Mouse (Mus musculus): ENCODE measurements around the gene Gstm5.

The Gstm5 gene

GRCm38 (mm10) chr3:107931670-107932069, 36.0 kb downstream of the Gstm5 start, which contains the start of gene Gstm7:
TSS of gene Gstm7 (minus strand) at chr3:107931817.
- DNase-seq (ENCODE audit: low spot score) = peak; percentile 94

GRCm38 (mm10) chr3:107932128-107932527, 36.5 kb downstream of the Gstm5 start:
- no peak for DNase-seq (ENCODE audit: low spot score)

GRCm38 (mm10) chr3:107935268-107935667, 39.6 kb downstream of the Gstm5 start:
- no peak for DNase-seq (ENCODE audit: low spot score)

GRCm38 (mm10) chr3:107935888-107936287, 40.3 kb downstream of the Gstm5 start:
- DNase-seq (ENCODE audit: low spot score) = no peak

- peak; percentile 36 for DNase-seq (ENCODE audit: low spot score)
Measured at GRCm38 (mm10) chr3:107939403-107939802, 43.8 kb downstream of the Gstm5 start.

GRCm38 (mm10) chr3:107939830-107940229, 44.2 kb downstream of the Gstm5 start:
- no peak for DNase-seq (ENCODE audit: low spot score)

- DNase-seq (ENCODE audit: low spot score) = no peak
Measured at GRCm38 (mm10) chr3:107940524-107940923, 44.9 kb downstream of the Gstm5 start.

DNA sequence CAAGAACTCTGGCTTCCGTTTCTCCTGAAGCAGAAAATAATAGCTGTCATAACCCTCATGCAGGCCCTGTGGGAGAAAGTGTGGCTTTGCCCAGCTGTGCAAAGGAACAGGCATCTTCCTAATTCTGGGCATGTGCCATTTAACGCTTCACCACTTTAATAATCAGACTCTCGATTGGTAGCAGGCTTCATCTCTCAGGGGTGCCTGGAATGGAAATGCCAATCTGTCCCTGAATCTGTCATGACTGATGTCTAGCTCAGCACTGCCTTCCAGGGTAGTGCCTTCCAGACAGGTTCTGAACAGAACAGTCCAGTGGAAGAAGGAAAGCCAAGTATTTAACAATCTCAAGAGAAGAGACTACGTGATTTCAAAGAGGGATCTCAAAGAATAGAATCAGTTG, 45.6 kb downstream of the Gstm5 start:
- no peak for DNase-seq (ENCODE audit: low spot score)

GRCm38 (mm10) chr3:107943239-107943990, 47.8 kb downstream of the Gstm5 start, which contains the start of gene Gstm6:
TSS of gene Gstm6 (minus strand) at chr3:107943749.
- no peak for DNase-seq (ENCODE audit: low spot score)

DNA sequence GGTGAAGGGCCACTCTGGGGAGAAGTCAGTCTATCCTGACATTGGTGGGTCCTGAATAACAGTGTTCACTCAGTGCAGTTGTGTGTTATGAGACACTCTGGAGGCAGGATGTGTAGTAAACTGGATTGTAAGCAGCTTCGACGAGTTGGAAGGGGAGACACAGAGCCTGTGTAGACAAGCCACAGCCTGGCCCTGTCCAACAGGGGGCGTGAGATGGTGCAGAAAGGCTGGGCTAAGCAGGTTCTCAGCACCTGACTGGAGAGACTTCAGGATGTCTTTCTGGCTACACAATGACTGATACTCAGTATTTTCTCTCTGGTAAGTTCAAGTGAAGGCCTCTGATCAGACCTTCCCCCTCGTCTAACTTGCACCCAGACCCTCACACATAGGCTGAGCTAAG, 50.1 kb downstream of the Gstm5 start:
- DNase-seq (ENCODE audit: low spot score) = no peak
